Mouse (Mus musculus) heart, adult 11 months (tissue): ENCODE results near the gene Fam98b.

Experiments
- DNase-seq: peaks from one replicate; pipeline ENCODE4 v3.0.0; 2022

Fam98b gene

GRCm38 (mm10) chr2:117303391-117304350, 54.1 kb downstream of the Fam98b start:
- peak; percentile 93 for DNase-seq

- DNase-seq: no peak
Measured at GRCm38 (mm10) chr2:117304941-117305340, 55.4 kb downstream of the Fam98b start.

- no peak for DNase-seq
Measured at GRCm38 (mm10) chr2:117307959-117308358, 58.4 kb downstream of the Fam98b start.

GRCm38 (mm10) chr2:117309046-117309445, 59.5 kb downstream of the Fam98b start:
- DNase-seq: no peak

- no peak for DNase-seq
Measured at GRCm38 (mm10) chr2:117311349-117311748, 61.8 kb downstream of the Fam98b start.

- DNase-seq: no peak
Measured at GRCm38 (mm10) chr2:117312030-117312429, 62.5 kb downstream of the Fam98b start.

GRCm38 (mm10) chr2:117312441-117312895, 62.9 kb downstream of the Fam98b start:
- DNase-seq: no peak

- no peak for DNase-seq
Measured at GRCm38 (mm10) chr2:117313586-117314235, 64.2 kb downstream of the Fam98b start.

GRCm38 (mm10) chr2:117318991-117319390, 69.5 kb downstream of the Fam98b start:
- no peak for DNase-seq
